Mouse (Mus musculus): ENCODE results near the gene Hvcn1.

- no peak for TF ChIP-seq CTCF (IDR thresholded peaks at IDR 0.05; ENCODE audit: extremely low read depth, insufficient read depth, insufficient read length, insufficient replicate concordance)
- no peak for TF ChIP-seq POLR2A (IDR thresholded peaks at IDR 0.05; ENCODE audit: low read depth, low read length)
Observed at GRCm38 (mm10) chr5:122218109-122218905, 11.7 kb downstream of the Hvcn1 start.
